Mouse (Mus musculus) ES-E14 (cell line): ENCODE results near the gene Gad1. TPM values are rescaled to one million over a fixed set of nuclear protein-coding genes. Genes with fewer than 3 reads are reported as not detected.

Experiments used
- DNase-seq: peaks from one replicate; pipeline ENCODE4 v3.0.0-alpha.2; 2013; ENCODE audit warnings: low read depth, low spot score
- H3K27ac ChIP-seq: 2 replicates; pipeline ENCODE4 v1.5.1; 2012; ENCODE audit warnings: low read depth, mild to moderate bottlenecking, low read length, moderate library complexity, mixed read lengths; ENCODE audit not compliant: poor library complexity, insufficient read depth, severe bottlenecking
- H3K36me3 ChIP-seq: 2 replicates; pipeline ENCODE4 v1.6.1; 2012; ENCODE audit warnings: mild to moderate bottlenecking, low read length, moderate library complexity, mixed read lengths; ENCODE audit not compliant: control insufficient read depth, poor library complexity, insufficient read depth, severe bottlenecking
- H3K4me1 ChIP-seq, 2 experiments: fragments of 150-350 bp in 1 of 2; sonication (generic) in 1 of 2; 2 replicates each; pipeline ENCODE4 v1.6.1; 2012; ENCODE audit warnings: low read length in 2 of 2, mild to moderate bottlenecking in 1 of 2, mixed read lengths in 1 of 2; ENCODE audit not compliant: control insufficient read depth in 2 of 2, insufficient read depth in 2 of 2, poor library complexity in 1 of 2
- H3K4me3 ChIP-seq, 2 experiments: fragments of 150-350 bp in 1 of 2; sonication (generic) in 1 of 2; 2 replicates each; pipeline ENCODE4 v1.5.1; 2012; ENCODE audit warnings: low read length in 2 of 2, low read depth in 1 of 2, mild to moderate bottlenecking in 1 of 2, mixed read lengths in 1 of 2; ENCODE audit not compliant: insufficient read depth in 1 of 2, poor library complexity in 1 of 2, severe bottlenecking in 1 of 2
- H3K9ac ChIP-seq: 2 replicates; pipeline ENCODE4 v1.6.1; 2012; ENCODE audit warnings: low read depth, mild to moderate bottlenecking, low read length, mixed read lengths; ENCODE audit not compliant: poor library complexity, insufficient read depth, severe bottlenecking
- H3K9me3 ChIP-seq: fragments of 150-350 bp; sonication (generic); 2 replicates; pipeline ENCODE4 v1.6.1; 2012; ENCODE audit warnings: low read depth, mild to moderate bottlenecking, low read length; ENCODE audit not compliant: control insufficient read depth, insufficient read depth
- CHD2 ChIP-seq: IDR thresholded peaks from 2 replicates; pipeline ENCODE4 v1.6.1; 2014; ENCODE audit warnings: mild to moderate bottlenecking, low read depth, low read length, inconsistent platforms
- HCFC1 ChIP-seq: IDR thresholded peaks from 2 replicates; pipeline ENCODE4 v1.6.1; 2012; ENCODE audit warnings: low read length, inconsistent platforms, borderline replicate concordance; ENCODE audit not compliant: insufficient read depth
- MAFK ChIP-seq: IDR thresholded peaks from 2 replicates; pipeline ENCODE4 v1.6.1; 2014; ENCODE audit warnings: mild to moderate bottlenecking, low read depth, low read length, inconsistent platforms; ENCODE audit not compliant: insufficient read depth
- ZC3H11A ChIP-seq: IDR thresholded peaks from 2 replicates; pipeline ENCODE4 v1.6.1; 2012; ENCODE audit warnings: low read depth, mild to moderate bottlenecking, inconsistent platforms, low read length, borderline replicate concordance
- ZNF384 ChIP-seq: IDR thresholded peaks from 2 replicates; pipeline ENCODE4 v1.6.1; 2012; ENCODE audit warnings: low read depth, low read length, inconsistent platforms
- in situ Hi-C, 2 experiments: fragments of 600-800 bp; cut with MboI; formaldehyde crosslinking; loops; one replicate each; pipeline ENCODE4 v1.15.1; 2025; ENCODE audit warnings: low sequenced_read_pairs in 2 of 2, inconsistent platforms in 1 of 2; ENCODE audit not compliant: unreplicated experiment in 2 of 2
- total RNA-seq: library from RNA; depleted of rRNA; stranded (reverse); fragments of 300-350 nt; gene quantifications from 2 replicates; pipeline ENCODE4 v1.2.3, GENCODE M21; 2012

Gad1 gene
- total RNA-seq, 1 experiment, result 1.0 TPM

DNA sequence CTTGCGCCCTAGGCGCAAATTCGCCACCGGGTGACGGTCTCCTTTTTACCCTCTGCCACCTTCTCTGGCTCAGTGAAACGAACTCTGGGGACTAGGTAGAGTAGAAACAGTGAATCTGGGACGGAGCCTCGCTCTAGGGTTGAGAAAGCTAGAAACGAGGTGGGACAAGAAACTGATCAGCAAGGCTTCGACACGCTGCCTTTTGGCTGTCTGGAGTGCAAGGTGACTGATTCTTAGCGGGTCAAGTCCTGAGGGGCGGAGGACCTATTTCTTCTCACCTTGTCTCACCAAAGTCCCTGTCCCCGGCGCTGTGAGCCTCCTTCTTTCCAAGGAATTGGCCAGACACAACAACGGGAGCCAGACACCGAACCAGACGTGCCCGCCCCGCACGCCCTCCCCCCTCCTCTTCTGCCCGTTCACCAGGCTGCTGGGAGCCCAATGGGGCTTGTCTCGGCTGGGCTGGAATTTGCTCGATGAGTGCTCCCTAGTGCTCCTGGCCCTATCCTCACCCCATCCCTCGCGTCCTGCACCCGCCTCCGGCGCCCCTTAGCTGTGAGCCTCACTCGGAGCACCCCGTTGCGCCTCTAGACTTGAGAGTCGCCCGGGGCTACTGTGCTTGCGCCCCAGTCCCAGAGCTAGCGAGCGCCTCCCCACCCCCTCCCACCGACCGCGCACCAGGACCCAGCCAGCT lies 10.3 kb downstream of the Gad1 start:
- Histone ChIP-seq H3K36me3 (no peaks in the 10 kb centered on the region), H3K9me3 (no peaks in the 10 kb centered on the region), H3K4me1 (peaks cover 5 to 12% of the 10 kb centered on the region in 2 experiments), H3K4me3 (peak overlapping the region; percentile 52 to 55; a peak in 3 of 4 replicates), H3K27ac (no peak overlapping the region), H3K9ac (no peak overlapping the region)
- in situ Hi-C loops, result loop anchor here (5.0 to 25.0 kb wide), 6 partner anchors 88 to 982 kb away; partner anchors contain the start of genes Dlx2 (in 2 of the 2), Lrp2 (in 1 of the 2) and Sp5 (in 1 of the 2)
- TF ChIP-seq ZC3H11A, result no peak
- TF ChIP-seq CHD2, result no peak
- TF ChIP-seq MAFK, result no peak
- no peak for TF ChIP-seq HCFC1
- no peak for TF ChIP-seq ZNF384
- DNase-seq, result no peak

DNA sequence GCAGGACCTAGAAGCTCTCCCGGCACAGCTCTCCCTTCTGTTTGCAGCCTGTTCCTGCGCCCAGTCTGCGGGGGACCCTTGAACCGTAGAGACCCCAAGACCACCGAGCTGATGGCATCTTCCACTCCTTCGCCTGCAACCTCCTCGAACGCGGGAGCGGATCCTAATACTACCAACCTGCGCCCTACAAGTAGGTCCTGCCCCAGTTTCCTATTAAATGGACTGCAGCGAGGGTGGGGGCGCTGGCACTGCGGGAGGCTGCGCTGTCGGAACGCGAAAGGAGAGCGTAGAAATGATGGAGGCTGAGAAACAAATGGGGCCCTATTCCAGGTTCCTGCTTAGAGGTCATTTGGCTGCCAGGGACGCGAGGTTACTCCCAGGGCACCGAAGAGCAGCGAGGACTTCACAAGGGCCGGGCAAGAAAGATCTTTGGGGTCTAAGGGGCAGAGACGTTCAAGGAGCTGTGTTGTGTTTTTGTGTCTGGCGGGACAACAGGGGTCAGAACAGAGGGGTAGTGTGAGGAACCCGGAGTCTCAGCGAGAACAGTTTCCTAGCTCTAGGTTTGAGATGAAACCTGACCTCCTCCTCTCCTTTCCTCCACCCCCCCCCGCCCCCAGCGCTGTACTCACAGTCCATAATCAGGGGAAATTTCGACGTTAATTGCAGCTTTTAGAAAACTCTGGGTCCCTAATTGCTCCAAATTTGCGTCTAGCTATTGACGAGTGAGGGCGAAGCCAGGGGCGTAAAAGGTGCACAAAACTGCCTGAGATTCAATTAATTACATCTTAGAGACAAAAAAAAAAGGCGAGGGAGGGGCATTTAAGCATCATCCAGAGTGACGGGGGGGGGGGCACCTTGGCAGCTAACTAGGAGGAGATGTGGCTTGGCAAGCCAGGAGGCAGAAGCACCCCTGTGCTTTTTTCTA lies 11.1 kb downstream of the Gad1 start:
- no peaks in the 10 kb centered on the region for H3K36me3 ChIP-seq
- peak overlapping the region; percentile 52 to 55; a peak in 3 of 4 replicates for H3K4me3 ChIP-seq
- no peak overlapping the region for H3K9ac ChIP-seq
- peaks cover 5 to 17% of the 10 kb centered on the region in 2 experiments for H3K4me1 ChIP-seq
- in situ Hi-C loops, result loop anchor here (5.0 to 25.0 kb wide), 6 partner anchors 89 to 981 kb away; partner anchors contain the start of genes Dlx2 (in 2 of the 2), Lrp2 (in 1 of the 2) and Sp5 (in 1 of the 2)
- no peaks in the 10 kb centered on the region for H3K9me3 ChIP-seq
- no peak overlapping the region for H3K27ac ChIP-seq
- no peak for DNase-seq
- TF ChIP-seq CHD2 (no peak), MAFK (no peak), HCFC1 (no peak), ZNF384 (no peak), ZC3H11A (no peak)

GRCm38 (mm10) chr2:70564646-70565315 lies 11.9 kb downstream of the Gad1 start:
- TF ChIP-seq ZC3H11A (no peak), HCFC1 (no peak), CHD2 (no peak), MAFK (no peak), ZNF384 (no peak)
- Histone ChIP-seq H3K4me3 (no peak overlapping the region), H3K9ac (no peak overlapping the region), H3K4me1 (peaks cover 3 to 17% of the 10 kb centered on the region in 2 experiments), H3K9me3 (no peaks in the 10 kb centered on the region), H3K36me3 (no peaks in the 10 kb centered on the region), H3K27ac (no peak overlapping the region)
- no peak for DNase-seq
- in situ Hi-C loops, result loop anchor here (5.0 to 25.0 kb wide), 7 partner anchors 90 to 980 kb away; partner anchors contain the start of genes Dlx2 (in 2 of the 2), Sp5 (in 2 of the 2) and Lrp2 (in 1 of the 2)
